Mouse (Mus musculus): ENCODE data around the gene Il1r2. TPM values are rescaled to one million over a fixed set of nuclear protein-coding genes. Genes with fewer than 3 reads are reported as not detected.
A peak's percentile ranks its signal among the peaks of the same experiment; 100 is the strongest.

Il1r2 gene
- polyA plus RNA-seq, 1 experiment from 2014 or later = 0.54 TPM

DNA sequence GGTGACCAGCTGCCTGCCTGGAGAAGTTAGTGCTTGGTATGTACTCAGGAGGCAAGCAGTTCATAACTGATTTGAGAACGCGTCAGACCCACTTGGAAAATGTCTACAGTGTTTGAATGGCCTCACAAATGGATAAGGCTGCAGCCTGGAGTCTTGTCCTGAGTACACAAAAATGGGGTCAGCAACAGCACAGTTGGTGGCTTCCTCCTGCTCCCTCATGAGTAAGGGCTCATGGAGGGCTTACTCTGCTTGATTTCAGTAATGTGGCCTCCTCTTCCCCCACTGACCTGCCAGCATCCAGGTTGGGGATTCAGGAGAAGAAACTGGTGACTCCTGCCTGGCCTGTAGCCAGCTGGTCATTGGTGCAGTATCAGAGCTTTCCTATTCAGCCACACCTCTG is 42.3 kb upstream of the Il1r2 start:
- no peak overlapping the region for H3K4me2 ChIP-seq (ENCODE audit: low read depth, low read length)
- H3K9me3 ChIP-seq (ENCODE audit: control insufficient read depth, low read length) = no peaks in the 10 kb centered on the region
- ATAC-seq (ENCODE audit: low read depth) (no peak), DNase-seq (ENCODE audit: low spot score) (no peak)
- peaks cover 24% of the 10 kb centered on the region for H3K36me3 ChIP-seq (ENCODE audit: control insufficient read depth, insufficient read depth, low read length)
- 75% methylated on average over 2 of the region's 2 CpGs for WGBS
- no peaks in the 10 kb centered on the region for H3K4me1 ChIP-seq (ENCODE audit: control insufficient read depth, insufficient read depth, low read length)
- no peak overlapping the region for H3K9ac ChIP-seq (ENCODE audit: low read depth, low read length)
- H3K4me3 ChIP-seq (ENCODE audit: low read depth, low read length) = no peak overlapping the region
- no peaks in the 10 kb centered on the region for H3K27me3 ChIP-seq (replicated peaks; ENCODE audit: control insufficient read depth, insufficient read depth, low read length)
- no peak overlapping the region for H3K27ac ChIP-seq (replicated peaks; ENCODE audit: low read depth, low read length)

- no peak overlapping the region for H3K27ac ChIP-seq (replicated peaks; ENCODE audit: low read depth, low read length)
- DNase-seq (ENCODE audit: low spot score) (no peak), ATAC-seq (ENCODE audit: low read depth) (no peak)
- no peaks in the 10 kb centered on the region for H3K27me3 ChIP-seq (replicated peaks; ENCODE audit: control insufficient read depth, insufficient read depth, low read length)
- H3K4me1 ChIP-seq (ENCODE audit: control insufficient read depth, insufficient read depth, low read length) = no peaks in the 10 kb centered on the region
- H3K36me3 ChIP-seq (ENCODE audit: control insufficient read depth, insufficient read depth, low read length) = 0 out of 2 replicates have a peak, but pooled peaks cover 9% of the 10 kb centered on the region
- H3K9ac ChIP-seq (ENCODE audit: low read depth, low read length) = no peak overlapping the region
- 74% methylated on average over 4 of the region's 4 CpGs for WGBS
- H3K9me3 ChIP-seq (ENCODE audit: control insufficient read depth, low read length) = no peaks in the 10 kb centered on the region
- no peak overlapping the region for H3K4me2 ChIP-seq (ENCODE audit: low read depth, low read length)
- no peak overlapping the region for H3K4me3 ChIP-seq (ENCODE audit: low read depth, low read length)
Measured at GRCm38 (mm10) chr1:40033315-40033714, 40.6 kb upstream of the Il1r2 start.

- peak; percentile 62 for DNase-seq (ENCODE audit: low spot score)
Measured at GRCm38 (mm10) chr1:40033743-40034420, 40.0 kb upstream of the Il1r2 start.

GRCm38 (mm10) chr1:40037831-40038230 is 36.0 kb upstream of the Il1r2 start:
- no peak overlapping the region for H3K4me2 ChIP-seq (ENCODE audit: low read depth, low read length)
- H3K4me3 ChIP-seq (ENCODE audit: low read depth, low read length) = no peak overlapping the region
- H3K4me1 ChIP-seq (ENCODE audit: control insufficient read depth, insufficient read depth, low read length) = no peaks in the 10 kb centered on the region
- no peak for DNase-seq (ENCODE audit: low spot score)
- H3K9me3 ChIP-seq (ENCODE audit: control insufficient read depth, low read length) = no peaks in the 10 kb centered on the region
- H3K27me3 ChIP-seq (replicated peaks; ENCODE audit: control insufficient read depth, insufficient read depth, low read length) = no peaks in the 10 kb centered on the region
- no peaks in the 10 kb centered on the region for H3K36me3 ChIP-seq (ENCODE audit: control insufficient read depth, insufficient read depth, low read length)
- H3K27ac ChIP-seq (replicated peaks; ENCODE audit: low read depth, low read length) = no peak overlapping the region
- H3K9ac ChIP-seq (ENCODE audit: low read depth, low read length) = no peak overlapping the region
- ATAC-seq (ENCODE audit: low read depth) = no peak
- WGBS = 86% methylated on average over 6 of the region's 6 CpGs

More at GRCm38 (mm10) chr1:40033743-40034420, 40.0 kb upstream of the Il1r2 start:
- no peaks in the 10 kb centered on the region for H3K9me3 ChIP-seq (ENCODE audit: control insufficient read depth, low read length)
- no peak overlapping the region for H3K4me2 ChIP-seq (ENCODE audit: low read depth, low read length)
- H3K4me3 ChIP-seq (ENCODE audit: low read depth, low read length) = no peak overlapping the region
- no peaks in the 10 kb centered on the region for H3K4me1 ChIP-seq (ENCODE audit: control insufficient read depth, insufficient read depth, low read length)
- no peak overlapping the region for H3K27ac ChIP-seq (replicated peaks; ENCODE audit: low read depth, low read length)
- WGBS = 47% methylated on average over 12 of the region's 12 CpGs
- ATAC-seq (ENCODE audit: low read depth) = peak; percentile 56; the same call in 1 of the 2 replicates
- no peak overlapping the region for H3K9ac ChIP-seq (ENCODE audit: low read depth, low read length)
- H3K27me3 ChIP-seq (replicated peaks; ENCODE audit: control insufficient read depth, insufficient read depth, low read length) = no peaks in the 10 kb centered on the region
- H3K36me3 ChIP-seq (ENCODE audit: control insufficient read depth, insufficient read depth, low read length) = 0 out of 2 replicates have a peak, but pooled peaks cover 3% of the 10 kb centered on the region

GRCm38 (mm10) chr1:40045686-40046085 is 28.2 kb upstream of the Il1r2 start:
- DNase-seq (ENCODE audit: low spot score) = no peak
- H3K36me3 ChIP-seq (ENCODE audit: control insufficient read depth, insufficient read depth, low read length) = no peaks in the 10 kb centered on the region
- no peak overlapping the region for H3K4me2 ChIP-seq (ENCODE audit: low read depth, low read length)
- no peaks in the 10 kb centered on the region for H3K9me3 ChIP-seq (ENCODE audit: control insufficient read depth, low read length)
- no peaks in the 10 kb centered on the region for H3K27me3 ChIP-seq (replicated peaks; ENCODE audit: control insufficient read depth, insufficient read depth, low read length)
- WGBS = 80% methylated on average over 6 of the region's 6 CpGs
- no peak overlapping the region for H3K27ac ChIP-seq (replicated peaks; ENCODE audit: low read depth, low read length)
- no peak overlapping the region for H3K9ac ChIP-seq (ENCODE audit: low read depth, low read length)
- no peaks in the 10 kb centered on the region for H3K4me1 ChIP-seq (ENCODE audit: control insufficient read depth, insufficient read depth, low read length)
- no peak for ATAC-seq (ENCODE audit: low read depth)
- H3K4me3 ChIP-seq (ENCODE audit: low read depth, low read length) = no peak overlapping the region

- ATAC-seq (ENCODE audit: low read depth) = no peak
- 80% methylated on average over 5 of the region's 5 CpGs for WGBS
Measured at GRCm38 (mm10) chr1:40046600-40046999, 27.3 kb upstream of the Il1r2 start.

GRCm38 (mm10) chr1:40051157-40051556 is 22.7 kb upstream of the Il1r2 start:
- H3K4me1 ChIP-seq (ENCODE audit: control insufficient read depth, insufficient read depth, low read length) = no peaks in the 10 kb centered on the region
- ATAC-seq (ENCODE audit: low read depth) = no peak
- H3K36me3 ChIP-seq (ENCODE audit: control insufficient read depth, insufficient read depth, low read length) = no peaks in the 10 kb centered on the region
- no peaks in the 10 kb centered on the region for H3K9me3 ChIP-seq (ENCODE audit: control insufficient read depth, low read length)
- H3K9ac ChIP-seq (ENCODE audit: low read depth, low read length) = no peak overlapping the region
- no peak overlapping the region for H3K27ac ChIP-seq (replicated peaks; ENCODE audit: low read depth, low read length)
- H3K4me2 ChIP-seq (ENCODE audit: low read depth, low read length) = no peak overlapping the region
- 84% methylated on average over 6 of the region's 6 CpGs for WGBS
- H3K27me3 ChIP-seq (replicated peaks; ENCODE audit: control insufficient read depth, insufficient read depth, low read length) = no peaks in the 10 kb centered on the region
- no peak overlapping the region for H3K4me3 ChIP-seq (ENCODE audit: low read depth, low read length)
- no peak for DNase-seq (ENCODE audit: low spot score)

More at GRCm38 (mm10) chr1:40046600-40046999, 27.3 kb upstream of the Il1r2 start:
- no peaks in the 10 kb centered on the region for H3K36me3 ChIP-seq (ENCODE audit: control insufficient read depth, insufficient read depth, low read length)
- H3K9me3 ChIP-seq (ENCODE audit: control insufficient read depth, low read length) = no peaks in the 10 kb centered on the region
- DNase-seq (ENCODE audit: low spot score) = no peak
- H3K27me3 ChIP-seq (replicated peaks; ENCODE audit: control insufficient read depth, insufficient read depth, low read length) = no peaks in the 10 kb centered on the region
- no peak overlapping the region for H3K27ac ChIP-seq (replicated peaks; ENCODE audit: low read depth, low read length)
- no peaks in the 10 kb centered on the region for H3K4me1 ChIP-seq (ENCODE audit: control insufficient read depth, insufficient read depth, low read length)
- no peak overlapping the region for H3K4me3 ChIP-seq (ENCODE audit: low read depth, low read length)
- no peak overlapping the region for H3K4me2 ChIP-seq (ENCODE audit: low read depth, low read length)
- no peak overlapping the region for H3K9ac ChIP-seq (ENCODE audit: low read depth, low read length)

GRCm38 (mm10) chr1:40052156-40052555 is 21.7 kb upstream of the Il1r2 start:
- Histone ChIP-seq H3K4me2 (ENCODE audit: low read depth, low read length) (no peak overlapping the region), H3K4me1 (ENCODE audit: control insufficient read depth, insufficient read depth, low read length) (no peaks in the 10 kb centered on the region), H3K9ac (ENCODE audit: low read depth, low read length) (no peak overlapping the region), H3K4me3 (ENCODE audit: low read depth, low read length) (no peak overlapping the region), H3K27ac (replicated peaks; ENCODE audit: low read depth, low read length) (no peak overlapping the region), H3K27me3 (replicated peaks; ENCODE audit: control insufficient read depth, insufficient read depth, low read length) (no peaks in the 10 kb centered on the region), H3K36me3 (ENCODE audit: control insufficient read depth, insufficient read depth, low read length) (no peaks in the 10 kb centered on the region), H3K9me3 (ENCODE audit: control insufficient read depth, low read length) (no peaks in the 10 kb centered on the region)
- WGBS = 44% methylated on average over 8 of the region's 8 CpGs
- ATAC-seq (ENCODE audit: low read depth) = no peak
- no peak for DNase-seq (ENCODE audit: low spot score)

- DNase-seq (ENCODE audit: low spot score) = no peak
- H3K9ac ChIP-seq (ENCODE audit: low read depth, low read length) = no peak overlapping the region
Measured at GRCm38 (mm10) chr1:40053071-40053470, 20.8 kb upstream of the Il1r2 start.

More at GRCm38 (mm10) chr1:40053071-40053470, 20.8 kb upstream of the Il1r2 start:
- Histone ChIP-seq H3K27me3 (replicated peaks; ENCODE audit: control insufficient read depth, insufficient read depth, low read length) (no peaks in the 10 kb centered on the region), H3K4me1 (ENCODE audit: control insufficient read depth, insufficient read depth, low read length) (no peaks in the 10 kb centered on the region), H3K9me3 (ENCODE audit: control insufficient read depth, low read length) (no peaks in the 10 kb centered on the region), H3K4me2 (ENCODE audit: low read depth, low read length) (no peak overlapping the region), H3K27ac (replicated peaks; ENCODE audit: low read depth, low read length) (no peak overlapping the region), H3K4me3 (ENCODE audit: low read depth, low read length) (no peak overlapping the region), H3K36me3 (ENCODE audit: control insufficient read depth, insufficient read depth, low read length) (no peaks in the 10 kb centered on the region)
- WGBS = 80% methylated on average over 5 of the region's 5 CpGs
- ATAC-seq (ENCODE audit: low read depth) = no peak
